Mouse (Mus musculus) liver, embryonic 14.5 days (tissue): ENCODE results near the gene Olfr1226. TPM values are rescaled to one million over a fixed set of nuclear protein-coding genes. Genes with fewer than 3 reads are reported as not detected.

Source experiments
- ATAC-seq: fragments of 200-750 bp; cut with Nextera tagmentation; 2 replicates; pipeline ENCODE4 v1.8.0; 2017; ENCODE audit warnings: moderate number of reproducible peaks, mild to moderate bottlenecking, moderate library complexity; ENCODE audit not compliant: insufficient read depth
- DNase-seq, 3 experiments: peaks; one replicate each; pipeline ENCODE4 v3.0.0-alpha.2; 2012 to 2013; ENCODE audit warnings: low read depth in 3 of 3, low spot score in 3 of 3
- H3K27ac ChIP-seq: fragments of 300-500 bp; sonication (generic); 2 replicates; pipeline ENCODE4 v1.5.1; 2014; ENCODE audit warnings: moderate library complexity, mild to moderate bottlenecking, control low read depth, inconsistent platforms
- H3K27me3 ChIP-seq: fragments of 300-500 bp; sonication (generic); 2 replicates; pipeline ENCODE4 v1.6.1; 2014; ENCODE audit warnings: mild to moderate bottlenecking, low read length, moderate library complexity; ENCODE audit not compliant: control insufficient read depth, insufficient read depth
- H3K36me3 ChIP-seq: fragments of 300-500 bp; sonication (generic); replicated peaks from 2 replicates; pipeline ENCODE4 v1.6.1; 2014; ENCODE audit warnings: low read depth; ENCODE audit not compliant: control insufficient read depth, insufficient read depth
- H3K4me1 ChIP-seq, 2 experiments: fragments of 200-500 bp in 1 of 2; fragments of 300-500 bp in 1 of 2; sonication (generic) in 1 of 2; replicated peaks; 2 replicates each; pipeline ENCODE4 v1.6.1; 2012 to 2014; ENCODE audit warnings: antibody characterized with exemption in 1 of 2, inconsistent platforms in 1 of 2, low read length in 1 of 2; ENCODE audit not compliant: control insufficient read depth in 2 of 2, insufficient read depth in 2 of 2
- H3K4me2 ChIP-seq: fragments of 300-500 bp; sonication (generic); 2 replicates; pipeline ENCODE4 v1.6.1; 2014; ENCODE audit warnings: low read depth, mild to moderate bottlenecking, control low read depth, moderate library complexity
- H3K4me3 ChIP-seq, 2 experiments: fragments of 200-500 bp in 1 of 2; fragments of 300-500 bp in 1 of 2; sonication (generic) in 1 of 2; 2 replicates each; pipeline ENCODE4 v1.5.1; 2012 to 2014; ENCODE audit warnings: low read depth in 2 of 2, low read length in 2 of 2, mild to moderate bottlenecking in 2 of 2, control low read depth in 1 of 2, inconsistent platforms in 1 of 2, moderate library complexity in 1 of 2; ENCODE audit not compliant: insufficient read depth in 1 of 2
- H3K9ac ChIP-seq: fragments of 300-500 bp; sonication (generic); replicated peaks from 2 replicates; pipeline ENCODE4 v1.6.1; 2014; ENCODE audit warnings: mild to moderate bottlenecking, control low read depth, moderate library complexity
- H3K9me3 ChIP-seq: fragments of 300-500 bp; sonication (generic); 2 replicates; pipeline ENCODE4 v1.6.1; 2016; ENCODE audit warnings: low read length, mixed read lengths; ENCODE audit not compliant: control insufficient read depth
- CTCF ChIP-seq: IDR thresholded peaks from 2 replicates; pipeline ENCODE4 v1.5.1; 2016; ENCODE audit warnings: antibody characterized with exemption, low read depth, control low read depth
- EP300 ChIP-seq: IDR thresholded peaks from 2 replicates; pipeline ENCODE4 v1.6.1; 2016; ENCODE audit warnings: antibody characterized with exemption, low read depth
- WGBS: fragments of 180-500 bp; shearing (Covaris S2); extraction: QIAGEN DNeasy Blood & Tissue Kit; methylation state at CpG from one replicate; pipeline ENCODE4 v1.1.7; 2014; ENCODE audit not compliant: insufficient replicate concordance; 5-methylcytosine and 5-hydroxymethylcytosine counted together
- polyA plus RNA-seq, 2 experiments: library from polyadenylated mRNA; depleted of rRNA in 1 of 2; stranded (reverse) in 1 of 2; unstranded in 1 of 2; fragments of >200 nt; fragmentation: Nextera tagmentation in 1 of 2; extraction: Ambion mirVana in 1 of 2; gene quantifications; 2 replicates each; pipeline versions ENCODE4 v1.2.1 to v1.2.3; 2012 to 2014

Olfr1226 gene
- polyA plus RNA-seq, 2 experiments: not detected

DNA sequence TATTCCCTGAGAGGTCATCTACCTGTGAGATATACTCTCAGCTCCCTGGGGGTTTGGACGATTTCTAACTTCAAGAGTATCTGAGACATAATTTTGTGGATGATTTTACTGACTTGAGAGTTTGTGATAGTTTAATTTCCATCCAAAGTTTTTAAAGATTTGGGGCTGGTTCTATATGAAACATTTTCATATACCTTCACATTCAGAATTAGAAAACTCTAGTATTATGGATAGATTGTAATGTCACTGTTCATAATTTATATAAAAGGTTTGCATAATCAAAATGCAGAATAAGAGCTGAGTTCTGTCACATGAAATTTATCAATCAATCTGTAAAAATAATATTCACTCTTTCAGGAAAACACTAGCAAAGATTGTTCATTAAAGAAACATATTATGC lies 48.4 kb downstream of the Olfr1226 start, which contains the start of gene Olfr1223:
Olfr1223 (minus strand) TSS at position 101 of the 400 bp plus-strand sequence.
- Histone ChIP-seq H3K27ac (no peak within 1 kb of the TSS), H3K36me3 (no peaks in the 10 kb centered on the region), H3K4me3 (no peak within 1 kb of the TSS), H3K9ac (no peak within 1 kb of the TSS), H3K4me1 (no peaks in the 10 kb centered on the region), H3K9me3 (no peaks in the 10 kb centered on the region), H3K27me3 (no peaks in the 10 kb centered on the region), H3K4me2 (no peak within 1 kb of the TSS)
- DNase-seq (no peak), ATAC-seq (no peak)
- WGBS: 47% methylated on average over 1 of the region's 1 CpGs
- no peak for TF ChIP-seq CTCF
- TF ChIP-seq EP300: no peak

Other genes with a start within 250 kb of the Olfr1226 start
- not detected in 2 replicates for gene Olfr1212, start 246.1 kb downstream of the Olfr1226 start, polyA plus RNA-seq (2012; rRNA removed)
- not detected in 2 replicates for gene Olfr1212, start 246.1 kb downstream of the Olfr1226 start, polyA plus RNA-seq (2014; fragmentation: Nextera tagmentation; extraction: Ambion mirVana)
- gene Gm13762, start 219.8 kb downstream of the Olfr1226 start, polyA plus RNA-seq (2012; rRNA removed): not detected in 2 replicates
- gene Gm13762, start 219.8 kb downstream of the Olfr1226 start, polyA plus RNA-seq (2014; fragmentation: Nextera tagmentation; extraction: Ambion mirVana): not detected in 2 replicates
- gene Olfr1214, start 207.4 kb downstream of the Olfr1226 start, polyA plus RNA-seq (2012; rRNA removed): not detected in 2 replicates
- gene Olfr1214, start 207.4 kb downstream of the Olfr1226 start, polyA plus RNA-seq (2014; fragmentation: Nextera tagmentation; extraction: Ambion mirVana): not detected in 2 replicates
- not detected in 2 replicates for gene Olfr1215, start 193.1 kb downstream of the Olfr1226 start, polyA plus RNA-seq (2012; rRNA removed)
- gene Olfr1215, start 193.1 kb downstream of the Olfr1226 start, polyA plus RNA-seq (2014; fragmentation: Nextera tagmentation; extraction: Ambion mirVana): not detected in 2 replicates
- gene Olfr1216, start 181.7 kb downstream of the Olfr1226 start, polyA plus RNA-seq (2012; rRNA removed): not detected in 2 replicates
- gene Olfr1216, start 181.7 kb downstream of the Olfr1226 start, polyA plus RNA-seq (2014; fragmentation: Nextera tagmentation; extraction: Ambion mirVana): not detected in 2 replicates
- gene Olfr1217, start 168.0 kb downstream of the Olfr1226 start, polyA plus RNA-seq (2012; rRNA removed): not detected in 2 replicates
- not detected in 2 replicates for gene Olfr1217, start 168.0 kb downstream of the Olfr1226 start, polyA plus RNA-seq (2014; fragmentation: Nextera tagmentation; extraction: Ambion mirVana)
- gene Olfr1218, start 138.9 kb downstream of the Olfr1226 start, polyA plus RNA-seq (2012; rRNA removed): not detected in 2 replicates
- not detected in 2 replicates for gene Olfr1218, start 138.9 kb downstream of the Olfr1226 start, polyA plus RNA-seq (2014; fragmentation: Nextera tagmentation; extraction: Ambion mirVana)
- not detected in 2 replicates for gene Olfr1219, start 116.5 kb downstream of the Olfr1226 start, polyA plus RNA-seq (2012; rRNA removed)
- not detected in 2 replicates for gene Olfr1219, start 116.5 kb downstream of the Olfr1226 start, polyA plus RNA-seq (2014; fragmentation: Nextera tagmentation; extraction: Ambion mirVana)
- gene Olfr1220, start 93.2 kb downstream of the Olfr1226 start, polyA plus RNA-seq (2012; rRNA removed): not detected in 2 replicates
- not detected in 2 replicates for gene Olfr1220, start 93.2 kb downstream of the Olfr1226 start, polyA plus RNA-seq (2014; fragmentation: Nextera tagmentation; extraction: Ambion mirVana)
- gene Olfr1221, start 82.8 kb downstream of the Olfr1226 start, polyA plus RNA-seq (2012; rRNA removed): not detected in 2 replicates
- gene Olfr1221, start 82.8 kb downstream of the Olfr1226 start, polyA plus RNA-seq (2014; fragmentation: Nextera tagmentation; extraction: Ambion mirVana): not detected in 2 replicates
- not detected in 2 replicates for gene Olfr1222, start 67.0 kb downstream of the Olfr1226 start, polyA plus RNA-seq (2012; rRNA removed)
- not detected in 2 replicates for gene Olfr1222, start 67.0 kb downstream of the Olfr1226 start, polyA plus RNA-seq (2014; fragmentation: Nextera tagmentation; extraction: Ambion mirVana)
- gene Olfr1223, start 48.5 kb downstream of the Olfr1226 start, polyA plus RNA-seq (2012; rRNA removed): not detected in 2 replicates
- not detected in 2 replicates for gene Olfr1223, start 48.5 kb downstream of the Olfr1226 start, polyA plus RNA-seq (2014; fragmentation: Nextera tagmentation; extraction: Ambion mirVana)
- not detected in 2 replicates for gene Olfr1224-ps1, start 36.0 kb downstream of the Olfr1226 start, polyA plus RNA-seq (2012; rRNA removed)
- gene Olfr1224-ps1, start 36.0 kb downstream of the Olfr1226 start, polyA plus RNA-seq (2014; fragmentation: Nextera tagmentation; extraction: Ambion mirVana): not detected in 2 replicates
- gene Olfr1225, start 25.4 kb downstream of the Olfr1226 start, polyA plus RNA-seq (2012; rRNA removed): not detected in 2 replicates
- gene Olfr1225, start 25.4 kb downstream of the Olfr1226 start, polyA plus RNA-seq (2014; fragmentation: Nextera tagmentation; extraction: Ambion mirVana): not detected in 2 replicates
- not detected in 2 replicates for gene Olfr1228, start 54.0 kb upstream of the Olfr1226 start, polyA plus RNA-seq (2012; rRNA removed)
- gene Olfr1228, start 54.0 kb upstream of the Olfr1226 start, polyA plus RNA-seq (2014; fragmentation: Nextera tagmentation; extraction: Ambion mirVana): not detected in 2 replicates
- gene Olfr1229, start 88.0 kb upstream of the Olfr1226 start, polyA plus RNA-seq (2012; rRNA removed): not detected in 2 replicates
- gene Olfr1229, start 88.0 kb upstream of the Olfr1226 start, polyA plus RNA-seq (2014; fragmentation: Nextera tagmentation; extraction: Ambion mirVana): not detected in 2 replicates
- gene Olfr1230, start 97.2 kb upstream of the Olfr1226 start, polyA plus RNA-seq (2012; rRNA removed): not detected in 2 replicates
- gene Olfr1230, start 97.2 kb upstream of the Olfr1226 start, polyA plus RNA-seq (2014; fragmentation: Nextera tagmentation; extraction: Ambion mirVana): not detected in 2 replicates
- gene Olfr1231, start 107.0 kb upstream of the Olfr1226 start, polyA plus RNA-seq (2012; rRNA removed): not detected in 2 replicates
- not detected in 2 replicates for gene Olfr1231, start 107.0 kb upstream of the Olfr1226 start, polyA plus RNA-seq (2014; fragmentation: Nextera tagmentation; extraction: Ambion mirVana)
- gene Olfr1232, start 129.6 kb upstream of the Olfr1226 start, polyA plus RNA-seq (2012; rRNA removed): not detected in 2 replicates
- not detected in 2 replicates for gene Olfr1232, start 129.6 kb upstream of the Olfr1226 start, polyA plus RNA-seq (2014; fragmentation: Nextera tagmentation; extraction: Ambion mirVana)
- gene Olfr1233, start 142.3 kb upstream of the Olfr1226 start, polyA plus RNA-seq (2012; rRNA removed): not detected in 2 replicates
- not detected in 2 replicates for gene Olfr1233, start 142.3 kb upstream of the Olfr1226 start, polyA plus RNA-seq (2014; fragmentation: Nextera tagmentation; extraction: Ambion mirVana)
- not detected in 2 replicates for gene Olfr1234, start 164.8 kb upstream of the Olfr1226 start, polyA plus RNA-seq (2012; rRNA removed)
- not detected in 2 replicates for gene Olfr1234, start 164.8 kb upstream of the Olfr1226 start, polyA plus RNA-seq (2014; fragmentation: Nextera tagmentation; extraction: Ambion mirVana)
- not detected in 2 replicates for gene Olfr1238, start 209.6 kb upstream of the Olfr1226 start, polyA plus RNA-seq (2012; rRNA removed)
- gene Olfr1238, start 209.6 kb upstream of the Olfr1226 start, polyA plus RNA-seq (2014; fragmentation: Nextera tagmentation; extraction: Ambion mirVana): not detected in 2 replicates
- gene Olfr1239, start 220.4 kb upstream of the Olfr1226 start, polyA plus RNA-seq (2012; rRNA removed): not detected in 2 replicates
- not detected in 2 replicates for gene Olfr1239, start 220.4 kb upstream of the Olfr1226 start, polyA plus RNA-seq (2014; fragmentation: Nextera tagmentation; extraction: Ambion mirVana)
- not detected in 2 replicates for gene Olfr1240, start 243.0 kb upstream of the Olfr1226 start, polyA plus RNA-seq (2012; rRNA removed)
- not detected in 2 replicates for gene Olfr1240, start 243.0 kb upstream of the Olfr1226 start, polyA plus RNA-seq (2014; fragmentation: Nextera tagmentation; extraction: Ambion mirVana)